Mouse (Mus musculus) heart, embryonic 13.5 days (tissue): ENCODE measurements at regions not wholly inside any gene's neighbourhood (a gene's known extent, or its start where the extent isn't known, plus 50 kb on each side); places are given as distances from the start of the nearest gene placed in this dataset.
A peak's percentile ranks its signal among the peaks of the same experiment; 100 is the strongest.

Experiments used
- ATAC-seq: fragments of 200-750 bp; cut with Nextera tagmentation; 2 replicates; pipeline ENCODE4 v1.8.0; 2017; ENCODE audit warnings: moderate TSS enrichment; ENCODE audit not compliant: insufficient number of reproducible peaks, low FRiP score, low TSS enrichment; ENCODE audit errors: extremely low read depth
- H3K27ac ChIP-seq: fragments of 300-500 bp; sonication (generic); replicated peaks from 2 replicates; pipeline ENCODE4 v1.5.1; 2015; ENCODE audit warnings: moderate library complexity, mild to moderate bottlenecking, inconsistent platforms
- H3K27me3 ChIP-seq: fragments of 300-500 bp; sonication (generic); replicated peaks from 2 replicates; pipeline ENCODE4 v1.6.1; 2015; ENCODE audit warnings: mild to moderate bottlenecking, inconsistent platforms
- H3K36me3 ChIP-seq: fragments of 300-500 bp; sonication (generic); 2 replicates; pipeline ENCODE4 v1.6.1; 2015; ENCODE audit warnings: mild to moderate bottlenecking, inconsistent platforms
- H3K4me1 ChIP-seq: fragments of 300-500 bp; sonication (generic); 2 replicates; pipeline ENCODE4 v1.6.1; 2015; ENCODE audit warnings: inconsistent platforms
- H3K4me2 ChIP-seq: fragments of 300-500 bp; sonication (generic); 2 replicates; pipeline ENCODE4 v1.6.1; 2015; ENCODE audit warnings: inconsistent platforms, mild to moderate bottlenecking, moderate library complexity
- H3K4me3 ChIP-seq: fragments of 300-500 bp; sonication (generic); 2 replicates; pipeline ENCODE4 v1.5.1; 2015; ENCODE audit warnings: moderate library complexity, mild to moderate bottlenecking, inconsistent platforms
- H3K9ac ChIP-seq: fragments of 300-500 bp; sonication (generic); 2 replicates; pipeline ENCODE4 v1.6.1; 2015; ENCODE audit warnings: inconsistent platforms, mild to moderate bottlenecking, moderate library complexity
- H3K9me3 ChIP-seq: fragments of 300-500 bp; sonication (generic); 2 replicates; pipeline ENCODE4 v1.6.1; 2016; ENCODE audit warnings: inconsistent platforms
- WGBS: fragments of 180-500 bp; shearing (Covaris S2); methylation state at CpG from one replicate; pipeline ENCODE4 v1.1.7; 2015; ENCODE audit warnings: mixed read lengths; 5-methylcytosine and 5-hydroxymethylcytosine counted together

- Histone ChIP-seq H3K27me3 (peaks cover 16% of the 10 kb centered on the region; the same call in 1 of the 2 replicates), H3K27ac (no peak overlapping the region), H3K4me3 (no peak overlapping the region), H3K4me2 (no peak overlapping the region), H3K4me1 (no peaks in the 10 kb centered on the region), H3K36me3 (no peaks in the 10 kb centered on the region), H3K9ac (no peak overlapping the region), H3K9me3 (peaks cover 5% of the 10 kb centered on the region; the same call in 1 of the 2 replicates)
- 83% methylated on average over 1 of the region's 1 CpGs for WGBS
- ATAC-seq = no peak
These were observed 272.1 kb upstream of the Npvf start for GRCm38 (mm10) chr6:50926313-50926712.

DNA sequence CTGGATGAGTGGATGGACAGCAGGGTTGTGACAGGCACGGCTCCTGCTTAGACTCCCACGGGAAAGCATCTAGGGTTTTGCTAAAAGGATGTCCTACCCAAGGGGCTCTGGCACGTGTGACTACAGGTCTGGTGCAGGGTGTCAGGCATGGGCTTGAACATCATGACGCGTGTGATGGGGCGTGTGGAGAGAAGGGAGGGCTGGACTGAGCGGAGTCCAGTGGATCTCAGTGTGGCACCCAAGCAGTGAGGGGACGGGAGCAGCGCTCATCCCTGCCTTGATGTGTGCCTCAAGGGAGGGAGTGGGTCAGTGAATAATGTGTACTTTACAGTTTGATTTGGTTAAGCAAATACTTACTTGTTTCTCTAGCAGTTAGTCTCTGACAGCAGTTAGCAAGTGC is 275.3 kb upstream of the Npvf start:
- WGBS = 68% methylated on average over 9 of the region's 9 CpGs
- H3K36me3 ChIP-seq = no peaks in the 10 kb centered on the region
- no peak overlapping the region for H3K9ac ChIP-seq
- H3K9me3 ChIP-seq = peaks cover 5% of the 10 kb centered on the region; the same call in 1 of the 2 replicates
- no peak overlapping the region for H3K4me2 ChIP-seq
- peaks cover 29% of the 10 kb centered on the region for H3K27me3 ChIP-seq
- H3K4me3 ChIP-seq = no peak overlapping the region
- no peaks in the 10 kb centered on the region for H3K4me1 ChIP-seq
- no peak for ATAC-seq
- no peak overlapping the region for H3K27ac ChIP-seq

- ATAC-seq = no peak
- 79% methylated on average over 6 of the region's 6 CpGs for WGBS
These were observed 279.3 kb upstream of the Npvf start for GRCm38 (mm10) chr6:50933510-50933909.

GRCm38 (mm10) chr6:50934245-50934644 is 280.0 kb upstream of the Npvf start:
- Histone ChIP-seq H3K4me3 (no peak overlapping the region), H3K27ac (no peak overlapping the region), H3K4me1 (no peaks in the 10 kb centered on the region), H3K9ac (no peak overlapping the region), H3K4me2 (no peak overlapping the region), H3K36me3 (no peaks in the 10 kb centered on the region), H3K9me3 (no peaks in the 10 kb centered on the region), H3K27me3 (peaks cover 35% of the 10 kb centered on the region)
- WGBS = 68% methylated on average over 10 of the region's 10 CpGs
- no peak for ATAC-seq

More at GRCm38 (mm10) chr6:50933510-50933909, 279.3 kb upstream of the Npvf start:
- Histone ChIP-seq H3K27ac (no peak overlapping the region), H3K9ac (no peak overlapping the region), H3K9me3 (no peaks in the 10 kb centered on the region), H3K4me2 (no peak overlapping the region), H3K27me3 (peaks cover 41% of the 10 kb centered on the region), H3K4me1 (no peaks in the 10 kb centered on the region), H3K36me3 (no peaks in the 10 kb centered on the region), H3K4me3 (no peak overlapping the region)

GRCm38 (mm10) chr6:50936306-50936705 is 282.1 kb upstream of the Npvf start:
- Histone ChIP-seq H3K27me3 (peaks cover 25% of the 10 kb centered on the region), H3K9ac (no peak overlapping the region)
- 74% methylated on average over 8 of the region's 8 CpGs for WGBS

GRCm38 (mm10) chr6:50937094-50937493 is 282.9 kb upstream of the Npvf start:
- H3K9ac ChIP-seq = no peak overlapping the region
- H3K4me1 ChIP-seq = peaks cover 13% of the 10 kb centered on the region
- H3K27ac ChIP-seq = no peak overlapping the region
- ATAC-seq = no peak
- H3K4me3 ChIP-seq = no peak overlapping the region
- no peaks in the 10 kb centered on the region for H3K36me3 ChIP-seq
- no peak overlapping the region for H3K4me2 ChIP-seq
- H3K27me3 ChIP-seq = peaks cover 25% of the 10 kb centered on the region
- H3K9me3 ChIP-seq = no peaks in the 10 kb centered on the region
- WGBS = 26% methylated on average over 9 of the region's 9 CpGs

More at GRCm38 (mm10) chr6:50936306-50936705, 282.1 kb upstream of the Npvf start:
- H3K9me3 ChIP-seq = no peaks in the 10 kb centered on the region
- no peak for ATAC-seq
- H3K4me1 ChIP-seq = peaks cover 6% of the 10 kb centered on the region; the same call in 1 of the 2 replicates
- H3K27ac ChIP-seq = no peak overlapping the region
- no peaks in the 10 kb centered on the region for H3K36me3 ChIP-seq
- no peak overlapping the region for H3K4me3 ChIP-seq
- no peak overlapping the region for H3K4me2 ChIP-seq

DNA sequence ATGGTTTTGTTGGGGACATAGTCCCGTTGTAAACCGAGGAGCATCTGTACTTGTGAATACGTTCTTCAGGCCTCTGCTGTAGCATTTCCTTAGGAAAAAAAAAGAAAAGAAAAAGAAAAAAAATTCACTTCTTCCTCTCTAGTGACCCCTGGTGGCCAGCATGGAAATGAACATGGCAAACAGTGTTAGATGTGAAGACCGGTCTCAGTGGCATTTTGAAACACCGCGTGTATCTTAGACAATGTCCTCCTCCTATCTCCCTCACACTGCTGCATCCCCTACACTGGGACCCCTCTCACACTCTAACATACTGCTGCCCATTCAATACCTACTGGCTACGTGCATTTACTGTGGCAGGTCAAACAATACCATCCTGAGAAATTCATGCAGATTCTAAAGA is 284.6 kb upstream of the Npvf start:
- H3K27ac ChIP-seq = no peak overlapping the region
- no peaks in the 10 kb centered on the region for H3K36me3 ChIP-seq
- H3K9me3 ChIP-seq = no peaks in the 10 kb centered on the region
- 26% methylated on average over 7 of the region's 7 CpGs for WGBS
- no peak overlapping the region for H3K4me2 ChIP-seq
- H3K9ac ChIP-seq = no peak overlapping the region
- no peak overlapping the region for H3K4me3 ChIP-seq
- H3K27me3 ChIP-seq = peaks cover 15% of the 10 kb centered on the region; the same call in 1 of the 2 replicates
- ATAC-seq = no peak
- H3K4me1 ChIP-seq = peaks cover 18% of the 10 kb centered on the region

GRCm38 (mm10) chr6:50939440-50939839 is 285.2 kb upstream of the Npvf start:
- Histone ChIP-seq H3K4me2 (no peak overlapping the region), H3K4me3 (no peak overlapping the region), H3K27ac (no peak overlapping the region), H3K36me3 (no peaks in the 10 kb centered on the region), H3K9me3 (no peaks in the 10 kb centered on the region), H3K27me3 (peaks cover 11% of the 10 kb centered on the region; the same call in 1 of the 2 replicates), H3K9ac (no peak overlapping the region), H3K4me1 (peaks cover 18% of the 10 kb centered on the region)
- WGBS = 63% methylated on average over 2 of the region's 2 CpGs
- ATAC-seq = no peak

DNA sequence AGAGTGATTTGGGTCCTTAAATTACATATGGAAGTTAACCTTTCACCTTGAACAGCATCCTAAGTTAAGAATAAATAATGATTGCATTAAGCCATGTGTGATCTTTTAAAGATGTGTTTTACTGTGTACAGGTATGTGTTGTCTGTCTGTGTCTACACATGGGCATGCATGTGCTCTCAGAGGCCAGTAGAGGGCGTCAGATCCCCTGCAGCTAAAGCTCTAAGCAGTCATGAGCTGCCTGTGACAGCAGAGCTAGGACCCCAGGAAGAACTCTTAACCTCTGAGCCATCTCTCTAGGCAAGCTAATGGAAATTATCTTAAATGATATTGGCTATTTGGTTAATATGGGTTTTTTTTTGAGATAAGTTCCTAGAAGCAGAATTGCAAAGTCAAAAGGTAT is 285.9 kb upstream of the Npvf start:
- H3K27me3 ChIP-seq = peaks cover 11% of the 10 kb centered on the region; the same call in 1 of the 2 replicates
- no peak overlapping the region for H3K27ac ChIP-seq
- no peaks in the 10 kb centered on the region for H3K9me3 ChIP-seq
- WGBS = 14% methylated on average over 1 of the region's 1 CpGs
- no peak overlapping the region for H3K4me2 ChIP-seq
- ATAC-seq = no peak
- no peaks in the 10 kb centered on the region for H3K36me3 ChIP-seq
- H3K4me1 ChIP-seq = peaks cover 18% of the 10 kb centered on the region
- H3K4me3 ChIP-seq = no peak overlapping the region
- no peak overlapping the region for H3K9ac ChIP-seq

DNA sequence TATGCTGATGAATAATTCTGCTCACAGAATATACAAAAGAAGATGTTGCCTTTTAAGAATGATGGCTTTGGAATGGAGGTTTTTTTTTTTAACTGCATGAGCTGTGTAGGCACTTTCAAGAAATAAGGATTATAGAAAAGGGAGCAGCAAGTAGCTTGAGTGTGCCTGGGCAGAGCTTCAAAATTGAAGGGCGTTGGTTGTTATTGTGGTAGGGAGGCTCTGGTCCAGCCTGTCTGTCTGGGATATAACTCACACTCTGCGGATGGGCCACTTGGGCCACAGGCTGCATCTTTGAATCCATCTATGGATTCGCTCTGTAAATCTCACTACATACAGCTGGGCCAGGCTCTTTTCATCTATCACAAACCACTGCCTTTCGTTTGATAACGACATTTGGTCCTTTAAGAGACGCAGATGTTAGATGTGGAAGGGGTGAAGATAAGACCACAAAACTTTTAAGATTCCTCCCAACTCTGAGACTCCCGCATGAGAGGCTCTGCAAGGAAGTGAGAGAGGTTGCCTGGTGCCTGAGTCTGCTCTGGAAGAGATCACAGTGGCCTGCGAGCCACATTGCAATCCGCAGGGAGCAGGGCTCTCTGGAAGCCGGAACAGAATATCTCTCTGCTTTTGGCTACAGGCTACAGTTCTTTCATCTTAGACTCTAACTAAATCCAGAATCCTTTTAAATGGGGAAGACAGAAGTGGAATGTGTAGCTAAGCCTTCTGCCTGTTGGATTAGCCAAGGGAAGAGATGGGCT is 286.6 kb upstream of the Npvf start:
- no peaks in the 10 kb centered on the region for H3K9me3 ChIP-seq
- peak overlapping the region; percentile 69 for H3K27ac ChIP-seq
- H3K4me2 ChIP-seq = no peak overlapping the region
- 49% methylated on average over 10 of the region's 10 CpGs for WGBS
- H3K36me3 ChIP-seq = no peaks in the 10 kb centered on the region
- no peak for ATAC-seq
- H3K4me3 ChIP-seq = no peak overlapping the region
- no peak overlapping the region for H3K9ac ChIP-seq
- H3K4me1 ChIP-seq = peaks cover 18% of the 10 kb centered on the region
- H3K27me3 ChIP-seq = 0 out of 2 replicates have a peak, but pooled peaks cover 4% of the 10 kb centered on the region

- 81% methylated on average over 5 of the region's 5 CpGs for WGBS
- peaks cover 18% of the 10 kb centered on the region for H3K4me1 ChIP-seq
- no peaks in the 10 kb centered on the region for H3K36me3 ChIP-seq
- no peak overlapping the region for H3K4me3 ChIP-seq
- H3K4me2 ChIP-seq = no peak overlapping the region
- H3K27ac ChIP-seq = no peak overlapping the region
- H3K27me3 ChIP-seq = no peaks in the 10 kb centered on the region
- no peaks in the 10 kb centered on the region for H3K9me3 ChIP-seq
- H3K9ac ChIP-seq = no peak overlapping the region
- ATAC-seq = no peak
These were observed 288.5 kb upstream of the Npvf start for GRCm38 (mm10) chr6:50942696-50943095.

GRCm38 (mm10) chr6:50948061-50948460 is 293.8 kb upstream of the Npvf start:
- 62% methylated on average over 4 of the region's 4 CpGs for WGBS
- no peaks in the 10 kb centered on the region for H3K36me3 ChIP-seq
- no peak overlapping the region for H3K27ac ChIP-seq
- H3K27me3 ChIP-seq = no peaks in the 10 kb centered on the region
- H3K4me3 ChIP-seq = no peak overlapping the region
- H3K9ac ChIP-seq = no peak overlapping the region
- H3K4me1 ChIP-seq = 0 out of 2 replicates have a peak, but pooled peaks cover under 1% of the 10 kb centered on the region
- ATAC-seq = no peak
- H3K4me2 ChIP-seq = no peak overlapping the region
- no peaks in the 10 kb centered on the region for H3K9me3 ChIP-seq
